Mouse (Mus musculus) spleen, adult 2 months (tissue): ENCODE results near the gene Xylt1.

Experiments used
- CTCF ChIP-seq: fragments of 200-500 bp; IDR thresholded peaks from 2 replicates; pipeline ENCODE4 v1.5.1; 2011; ENCODE audit warnings: mild to moderate bottlenecking, inconsistent platforms; ENCODE audit not compliant: insufficient read depth, insufficient read length, insufficient replicate concordance; ENCODE audit errors: extremely low read depth
- POLR2A ChIP-seq: fragments of 200-500 bp; IDR thresholded peaks from 2 replicates; pipeline ENCODE4 v1.6.1; 2011; ENCODE audit warnings: low read depth, low read length, inconsistent platforms

GRCm38 (mm10) chr7:117571131-117571530 is 190.4 kb downstream of the Xylt1 start:
- TF ChIP-seq POLR2A, result no peak
- TF ChIP-seq CTCF, result no peak
